Mouse (Mus musculus) liver, adult 2 months (tissue): ENCODE measurements at regions not wholly inside any gene's neighbourhood (a gene's known extent, or its start where the extent isn't known, plus 50 kb on each side); places are given as distances from the start of the nearest gene placed in this dataset.

ENCODE experiments used
- CTCF ChIP-seq: fragments of 200-500 bp; IDR thresholded peaks from 2 replicates; pipeline ENCODE4 v1.5.1; 2011; ENCODE audit warnings: low read depth, low read length, control low read depth
- POLR2A ChIP-seq: fragments of 200-500 bp; IDR thresholded peaks from 2 replicates; pipeline ENCODE4 v1.6.1; 2011; ENCODE audit warnings: low read length, control low read depth; ENCODE audit not compliant: insufficient read depth; ENCODE audit errors: extremely low read depth

DNA sequence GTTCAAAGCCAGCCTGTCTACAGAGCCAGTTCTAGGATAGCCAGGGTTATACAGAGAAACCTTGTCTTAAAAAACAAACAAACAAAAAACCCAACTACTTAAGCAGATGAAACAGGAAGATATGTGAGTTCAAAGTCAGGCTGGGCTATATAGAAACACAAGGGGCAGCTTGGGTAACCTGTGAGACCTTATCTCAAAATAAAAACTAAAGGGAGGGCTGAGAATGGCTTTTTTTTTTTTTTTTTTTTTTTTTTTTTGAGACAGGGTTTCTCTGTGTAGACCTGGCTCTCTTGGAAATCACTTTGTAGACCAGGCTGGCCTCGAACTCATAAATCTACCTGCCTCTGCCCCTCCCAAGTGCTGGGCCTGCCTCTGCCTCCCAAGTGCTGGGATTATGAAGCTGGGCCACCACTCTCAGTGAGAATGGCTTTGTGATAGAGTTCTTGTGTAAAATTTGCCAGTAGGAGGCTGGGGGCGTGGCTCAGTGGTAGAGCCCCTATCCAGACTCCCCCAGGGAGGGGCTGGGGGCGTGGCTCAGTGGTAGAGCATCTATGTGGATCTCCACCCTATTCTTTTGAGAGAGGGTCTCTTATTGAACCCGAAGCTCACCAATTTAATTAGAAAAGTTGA is 59.0 kb upstream of the Cux1 start:
- TF ChIP-seq CTCF (no peak), POLR2A (no peak)
